Mouse (Mus musculus) layer of hippocampus, adult 9-11 months (tissue): ENCODE measurements around the gene Bmp7.
A peak's percentile ranks its signal among the peaks of the same experiment; 100 is the strongest.

ENCODE experiments used
- DNase-seq: peaks from one replicate; pipeline ENCODE4 v3.0.0; 2022

The Bmp7 gene

GRCm38 (mm10) chr2:172905057-172905456 is 35.1 kb downstream of the Bmp7 start:
- no peak for DNase-seq

DNA sequence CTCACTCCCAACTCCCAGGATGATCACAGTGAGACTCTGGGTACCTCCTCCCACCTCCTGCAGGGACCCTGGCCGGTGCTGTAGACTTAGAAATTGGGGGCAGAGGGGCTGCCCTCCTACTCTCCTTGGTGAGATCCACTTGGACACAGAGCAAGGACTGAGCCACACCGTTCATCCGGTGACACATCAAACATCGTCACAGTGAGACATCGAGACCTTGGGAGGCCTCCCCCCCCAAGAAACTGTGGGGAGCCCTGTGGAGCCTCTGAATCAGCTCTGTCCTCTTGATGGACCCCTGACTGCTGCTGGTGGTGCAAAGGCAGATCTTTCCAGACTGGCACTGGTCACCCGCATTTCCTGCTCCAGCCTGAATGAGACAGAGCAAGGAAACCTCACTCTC is 35.5 kb downstream of the Bmp7 start:
- DNase-seq: no peak

- DNase-seq: no peak
These were observed 36.6 kb downstream of the Bmp7 start for GRCm38 (mm10) chr2:172903523-172903922.

DNA sequence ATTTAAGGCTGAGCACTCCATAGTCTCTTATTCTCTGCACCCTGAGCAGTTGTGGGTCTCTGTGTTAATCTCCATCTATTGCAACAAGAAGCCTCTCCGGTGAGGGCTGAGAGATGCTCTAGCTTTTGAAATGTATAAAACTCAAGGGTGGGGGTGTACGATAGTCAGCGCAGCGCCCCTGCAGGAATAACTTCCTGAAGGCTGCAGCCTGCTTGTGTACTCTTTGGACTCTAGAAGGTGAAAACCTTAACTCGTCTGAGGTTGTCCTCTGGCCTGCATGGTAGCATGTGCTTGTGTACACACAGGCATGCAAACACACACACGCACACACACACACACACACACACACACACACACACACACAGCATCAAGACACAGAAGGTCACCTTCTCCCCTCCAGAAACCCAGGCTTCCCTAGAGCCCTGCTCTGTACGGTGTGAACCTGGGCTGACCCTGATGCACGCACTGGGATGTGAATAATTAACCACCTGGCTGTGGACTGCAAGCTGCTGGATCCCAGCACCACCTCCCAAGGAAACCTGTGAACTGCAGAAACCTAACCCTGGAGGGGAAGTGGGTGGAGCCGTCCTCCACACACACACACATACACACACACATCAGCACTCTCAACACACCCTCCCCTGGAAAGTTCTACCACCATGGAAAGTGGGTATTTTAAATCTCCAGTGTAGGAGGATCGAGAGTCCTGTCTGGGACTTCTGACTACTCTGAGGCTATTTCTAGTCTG is 39.0 kb downstream of the Bmp7 start:
- DNase-seq: no peak

DNA sequence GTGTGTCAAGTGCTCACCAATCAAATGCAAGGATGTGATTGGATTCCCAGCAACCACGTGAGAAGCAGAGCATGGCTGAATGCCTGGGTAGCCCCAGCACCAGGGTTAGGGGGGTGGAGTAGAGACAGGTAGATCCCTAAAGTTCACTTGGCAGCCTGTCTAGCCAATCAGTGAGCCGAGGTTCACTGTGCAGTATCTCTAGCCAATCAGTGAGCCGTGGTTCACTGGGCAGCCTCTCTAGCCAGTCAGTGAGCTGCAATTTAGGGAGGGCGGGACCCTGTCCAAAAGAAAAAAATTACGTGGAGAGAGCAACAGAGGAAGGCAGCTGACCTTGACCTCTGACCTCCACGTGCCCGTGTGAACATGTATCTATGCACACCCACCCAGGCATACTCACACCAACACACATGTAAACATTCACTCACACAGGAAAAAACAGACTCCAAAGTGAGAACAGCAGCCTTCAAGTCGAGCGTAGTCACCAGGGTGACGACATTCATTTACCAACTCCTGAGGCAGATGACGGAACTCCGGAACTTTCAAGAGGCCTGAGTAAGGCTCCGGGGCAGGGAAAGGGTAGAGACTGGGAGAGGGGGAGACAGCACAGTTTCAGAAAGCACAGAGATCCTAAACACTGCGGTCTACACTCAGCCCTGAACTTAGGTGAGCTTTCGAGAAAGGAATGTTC is 50.2 kb downstream of the Bmp7 start:
- no peak for DNase-seq

- DNase-seq: no peak
These were observed 50.9 kb downstream of the Bmp7 start for GRCm38 (mm10) chr2:172889222-172889621.

- DNase-seq: no peak
These were observed 52.0 kb downstream of the Bmp7 start for GRCm38 (mm10) chr2:172888147-172888546.

DNA sequence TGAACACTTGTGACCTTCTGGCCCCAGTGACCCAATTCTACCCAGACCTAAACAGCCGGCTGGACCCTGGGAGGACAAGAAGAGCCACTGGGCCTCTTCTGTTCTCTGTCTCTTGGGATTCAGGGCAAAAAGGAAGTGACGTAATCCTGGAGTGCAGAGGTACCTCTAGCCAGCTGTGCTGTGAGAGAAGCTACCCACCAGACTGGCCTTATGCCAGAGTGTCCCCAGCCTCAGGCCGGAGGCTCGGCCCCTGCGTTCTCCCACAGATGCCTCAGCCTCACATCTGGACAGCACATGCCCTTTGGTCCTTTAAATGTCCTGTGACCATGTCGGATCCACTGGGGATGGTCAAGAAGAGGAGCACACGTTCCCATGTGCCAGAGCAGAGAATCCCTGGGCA is 54.3 kb downstream of the Bmp7 start:
- no peak for DNase-seq

GRCm38 (mm10) chr2:172884584-172884983 is 55.5 kb downstream of the Bmp7 start:
- DNase-seq: no peak

GRCm38 (mm10) chr2:172875201-172875600 is 64.9 kb downstream of the Bmp7 start:
- no peak for DNase-seq

- no peak for DNase-seq
These were observed 73.8 kb downstream of the Bmp7 start for GRCm38 (mm10) chr2:172866356-172866755.

DNA sequence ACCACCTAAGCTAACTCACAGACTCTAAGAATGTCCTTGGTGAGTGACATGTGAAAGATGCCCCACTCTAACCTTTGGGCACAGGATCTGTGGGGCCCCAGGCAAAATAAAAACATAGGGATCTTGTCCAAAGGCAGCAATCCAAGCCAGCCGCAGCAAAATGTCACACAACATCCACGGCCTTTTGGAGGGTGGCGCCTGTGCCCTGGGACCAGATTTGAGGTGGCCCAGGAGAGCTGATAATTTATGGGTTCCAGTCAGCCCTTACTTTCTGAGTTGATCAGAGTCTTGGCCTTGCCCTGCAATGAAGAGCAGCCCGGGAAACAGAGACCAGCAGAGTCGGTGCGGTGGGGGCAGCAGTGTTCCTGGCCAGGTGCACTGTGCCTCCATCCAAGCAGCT is 75.0 kb downstream of the Bmp7 start:
- no peak for DNase-seq

- DNase-seq: no peak
These were observed 75.6 kb downstream of the Bmp7 start for GRCm38 (mm10) chr2:172864566-172864965.

DNA sequence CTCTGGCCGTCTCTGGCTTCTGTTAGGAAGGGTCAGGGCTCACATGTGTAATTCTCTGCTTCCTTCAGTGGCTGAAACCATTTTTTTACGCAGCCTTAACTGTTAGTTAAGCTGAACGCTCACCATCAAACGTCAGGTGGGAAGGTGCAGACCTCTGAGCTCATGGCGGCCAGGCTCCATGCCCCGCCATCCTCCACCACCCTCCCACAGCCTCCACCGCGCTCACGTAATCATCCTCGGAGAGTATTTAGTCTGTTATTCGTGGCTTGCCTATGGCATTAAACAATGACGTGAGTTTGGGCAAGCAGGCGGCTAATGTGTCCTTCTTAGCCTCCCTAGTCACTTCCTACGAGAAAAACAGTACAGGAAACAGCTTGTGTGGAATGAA is 76.7 kb downstream of the Bmp7 start:
- DNase-seq: no peak

GRCm38 (mm10) chr2:172862850-172863468 is 77.2 kb downstream of the Bmp7 start:
- peak; percentile 64 for DNase-seq

GRCm38 (mm10) chr2:172862424-172862823 is 77.7 kb downstream of the Bmp7 start:
- no peak for DNase-seq

GRCm38 (mm10) chr2:172861590-172861989 is 78.5 kb downstream of the Bmp7 start:
- DNase-seq: peak; percentile 15

- no peak for DNase-seq
These were observed 79.5 kb downstream of the Bmp7 start for GRCm38 (mm10) chr2:172860593-172860992.

DNA sequence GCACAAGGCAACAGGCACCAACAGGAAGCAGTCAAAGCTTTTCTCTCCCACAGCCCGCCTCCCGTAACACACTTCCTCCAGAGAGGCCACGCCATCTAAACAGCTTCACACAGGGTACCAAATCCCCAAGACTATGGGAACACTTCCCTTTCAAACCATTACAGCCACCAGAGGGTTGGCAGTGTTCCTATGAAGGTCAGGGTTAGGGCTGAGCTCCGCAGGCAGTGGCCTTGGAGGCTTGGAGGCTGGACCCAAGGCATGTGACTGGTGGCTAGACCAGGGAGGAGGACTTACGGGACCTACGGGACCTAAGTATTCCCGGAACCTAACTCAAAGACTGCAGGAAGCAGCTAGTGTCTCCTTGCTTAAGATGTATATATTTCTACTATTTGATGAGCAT is 80.0 kb downstream of the Bmp7 start:
- DNase-seq: no peak

GRCm38 (mm10) chr2:172857048-172857447 is 83.1 kb downstream of the Bmp7 start:
- DNase-seq: no peak

- no peak for DNase-seq
These were observed 83.6 kb downstream of the Bmp7 start for GRCm38 (mm10) chr2:172856549-172856948.

GRCm38 (mm10) chr2:172854136-172854535 is 86.0 kb downstream of the Bmp7 start:
- no peak for DNase-seq

GRCm38 (mm10) chr2:172851773-172852172 is 88.3 kb downstream of the Bmp7 start:
- no peak for DNase-seq

GRCm38 (mm10) chr2:172848193-172848592 is 91.9 kb downstream of the Bmp7 start:
- DNase-seq: no peak

DNA sequence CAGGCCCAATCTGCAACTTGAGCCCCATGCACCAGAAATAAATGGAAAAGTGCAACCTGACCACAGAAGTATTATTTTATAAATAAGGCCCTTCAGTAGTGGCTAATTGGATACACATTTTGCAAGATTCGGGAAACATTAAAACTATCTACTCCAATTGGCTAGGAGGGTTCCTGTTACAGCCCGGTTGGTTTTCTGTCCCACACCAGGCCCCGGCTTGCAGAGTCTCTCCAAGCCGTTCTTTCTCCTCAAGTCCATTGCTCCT is 93.9 kb downstream of the Bmp7 start:
- DNase-seq: no peak
